Mouse (Mus musculus) heart, embryonic 11.5 days (tissue): ENCODE measurements at regions not wholly inside any gene's neighbourhood (a gene's known extent, or its start where the extent isn't known, plus 50 kb on each side); places are given as distances from the start of the nearest gene placed in this dataset.

Experiments used
- ATAC-seq: fragments of 200-750 bp; cut with Nextera tagmentation; replicated peaks from 2 replicates; pipeline ENCODE4 v1.8.0; 2017; ENCODE audit warnings: moderate library complexity; ENCODE audit not compliant: insufficient number of reproducible peaks, low FRiP score, low TSS enrichment
- H3K27ac ChIP-seq: fragments of 300-500 bp; sonication (generic); 2 replicates; pipeline ENCODE4 v1.5.1; 2014; ENCODE audit warnings: mild to moderate bottlenecking, low read depth, low read length
- H3K27me3 ChIP-seq: fragments of 300-500 bp; sonication (generic); 2 replicates; pipeline ENCODE4 v1.6.1; 2014; ENCODE audit warnings: mild to moderate bottlenecking, low read length, mixed read lengths; ENCODE audit not compliant: control insufficient read depth, insufficient read depth
- H3K36me3 ChIP-seq: fragments of 300-500 bp; sonication (generic); 2 replicates; pipeline ENCODE4 v1.6.1; 2014; ENCODE audit warnings: mild to moderate bottlenecking, low read length, moderate library complexity, mixed read lengths; ENCODE audit not compliant: control insufficient read depth, insufficient read depth
- H3K4me1 ChIP-seq: fragments of 300-500 bp; sonication (generic); 2 replicates; pipeline ENCODE4 v1.6.1; 2014; ENCODE audit warnings: low read length; ENCODE audit not compliant: control insufficient read depth, insufficient read depth
- H3K4me2 ChIP-seq: fragments of 300-500 bp; sonication (generic); 2 replicates; pipeline ENCODE4 v1.6.1; 2014; ENCODE audit warnings: mild to moderate bottlenecking, moderate library complexity
- H3K4me3 ChIP-seq: fragments of 300-500 bp; sonication (generic); 2 replicates; pipeline ENCODE4 v1.5.1; 2014; ENCODE audit warnings: low read depth, low read length
- H3K9ac ChIP-seq: fragments of 300-500 bp; sonication (generic); 2 replicates; pipeline ENCODE4 v1.6.1; 2014; ENCODE audit warnings: mild to moderate bottlenecking, low read depth, low read length, moderate library complexity
- H3K9me3 ChIP-seq: fragments of 300-500 bp; sonication (generic); replicated peaks from 2 replicates; pipeline ENCODE4 v1.6.1; 2016; ENCODE audit warnings: low read length; ENCODE audit not compliant: control insufficient read depth
- WGBS: fragments of 180-500 bp; shearing (Covaris S2); extraction: QIAGEN DNeasy Blood & Tissue Kit; methylation state at CpG from one replicate; pipeline ENCODE4 v1.1.7; 2014; ENCODE audit not compliant: insufficient replicate concordance; 5-methylcytosine and 5-hydroxymethylcytosine counted together

DNA sequence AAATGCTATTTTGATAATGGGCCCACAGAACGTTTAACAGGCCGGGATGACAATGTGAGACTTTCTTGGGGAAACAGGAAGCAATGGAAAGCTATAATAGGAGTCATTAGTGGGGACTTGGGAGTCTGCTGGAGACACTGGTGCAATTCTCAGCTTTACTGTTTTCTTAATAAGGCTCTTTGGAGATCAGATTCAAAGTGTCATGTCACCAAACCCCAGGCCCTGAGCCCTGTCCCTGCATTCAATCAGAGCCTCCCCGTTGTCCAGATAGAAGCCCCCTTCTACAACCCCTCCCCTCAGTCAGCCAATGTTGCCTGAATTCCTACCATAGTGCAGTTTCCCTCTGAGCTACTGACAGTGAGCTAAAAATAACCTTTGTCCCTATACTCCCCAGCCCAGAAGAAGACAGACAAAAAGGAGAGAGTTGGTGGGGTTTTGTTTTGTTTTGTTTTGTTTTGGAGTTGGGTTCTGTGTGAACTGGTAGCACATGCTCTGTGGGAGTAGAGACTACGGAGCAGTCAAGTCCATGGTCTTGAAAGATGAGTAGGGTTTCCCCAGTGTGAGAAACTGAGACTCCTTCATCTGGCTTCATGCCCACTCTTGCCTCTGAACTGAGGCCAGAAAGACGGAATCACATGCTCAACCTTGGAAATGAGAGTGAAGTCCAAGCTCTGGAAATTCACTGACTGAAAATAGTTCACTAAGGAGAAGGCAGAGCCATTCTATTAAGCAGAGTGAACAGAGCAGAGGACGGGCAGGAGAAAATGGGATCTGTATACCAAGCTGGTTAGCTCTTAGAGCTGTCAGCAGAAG, 267.3 kb downstream of the Gm826 start:
- Histone ChIP-seq H3K4me2 (peak overlapping the region; percentile 34; the same call in 1 of the 2 replicates), H3K4me1 (peaks cover 15% of the 10 kb centered on the region), H3K9me3 (no peaks in the 10 kb centered on the region), H3K36me3 (no peaks in the 10 kb centered on the region), H3K27ac (peak overlapping the region; percentile 77), H3K4me3 (no peak overlapping the region), H3K9ac (no peak overlapping the region), H3K27me3 (no peaks in the 10 kb centered on the region)
- 19% methylated on average over 6 of the region's 6 CpGs for WGBS
- peak; percentile 65 for ATAC-seq

GRCm38 (mm10) chr2:160062148-160062937, 271.6 kb downstream of the Gm826 start:
- no peak for ATAC-seq
- Histone ChIP-seq H3K9me3 (no peaks in the 10 kb centered on the region), H3K4me2 (no peak overlapping the region), H3K36me3 (no peaks in the 10 kb centered on the region), H3K27me3 (no peaks in the 10 kb centered on the region), H3K4me3 (no peak overlapping the region), H3K4me1 (peaks cover 15% of the 10 kb centered on the region), H3K9ac (no peak overlapping the region), H3K27ac (no peak overlapping the region)
- WGBS, result 51% methylated on average over 4 of the region's 4 CpGs

DNA sequence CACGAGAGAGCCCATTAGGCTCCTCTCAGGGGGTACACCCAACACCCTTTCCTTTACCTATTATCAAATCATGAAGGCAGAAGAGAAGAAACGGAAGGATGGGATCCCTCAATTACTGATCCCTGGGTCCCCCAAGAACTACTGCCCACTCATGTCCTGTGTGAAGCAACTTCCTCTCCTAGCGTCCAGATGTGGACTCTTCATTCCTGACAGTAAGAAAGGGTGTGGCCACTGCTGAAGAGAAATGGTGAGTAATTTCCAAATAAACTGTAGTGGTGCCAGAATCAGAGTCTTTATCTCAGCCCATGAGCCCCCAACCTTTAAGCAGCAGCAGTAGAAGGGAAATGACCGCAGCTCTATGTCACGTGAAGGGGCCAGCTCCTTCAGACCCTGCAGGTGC, 273.9 kb downstream of the Gm826 start:
- Histone ChIP-seq H3K9me3 (no peaks in the 10 kb centered on the region), H3K27ac (no peak overlapping the region), H3K9ac (no peak overlapping the region), H3K4me2 (no peak overlapping the region), H3K4me3 (no peak overlapping the region), H3K4me1 (no peaks in the 10 kb centered on the region), H3K27me3 (no peaks in the 10 kb centered on the region), H3K36me3 (no peaks in the 10 kb centered on the region)
- WGBS, result 77% methylated on average over 5 of the region's 5 CpGs
- ATAC-seq, result no peak

- ATAC-seq, result no peak
- Histone ChIP-seq H3K27me3 (no peaks in the 10 kb centered on the region), H3K4me1 (no peaks in the 10 kb centered on the region), H3K4me3 (no peak overlapping the region), H3K36me3 (no peaks in the 10 kb centered on the region), H3K4me2 (no peak overlapping the region), H3K9ac (no peak overlapping the region), H3K9me3 (no peaks in the 10 kb centered on the region), H3K27ac (no peak overlapping the region)
- WGBS, result 53% methylated on average over 6 of the region's 6 CpGs
Observed at GRCm38 (mm10) chr2:160057211-160057610, 276.8 kb downstream of the Gm826 start.

GRCm38 (mm10) chr2:160054411-160054810, 279.6 kb downstream of the Gm826 start:
- no peak overlapping the region for H3K27ac ChIP-seq
- no peaks in the 10 kb centered on the region for H3K4me1 ChIP-seq
- 82% methylated on average over 14 of the region's 14 CpGs for WGBS
- no peaks in the 10 kb centered on the region for H3K9me3 ChIP-seq
- H3K36me3 ChIP-seq, result no peaks in the 10 kb centered on the region
- no peak overlapping the region for H3K4me2 ChIP-seq
- H3K4me3 ChIP-seq, result no peak overlapping the region
- H3K27me3 ChIP-seq, result no peaks in the 10 kb centered on the region
- no peak overlapping the region for H3K9ac ChIP-seq
- no peak for ATAC-seq

DNA sequence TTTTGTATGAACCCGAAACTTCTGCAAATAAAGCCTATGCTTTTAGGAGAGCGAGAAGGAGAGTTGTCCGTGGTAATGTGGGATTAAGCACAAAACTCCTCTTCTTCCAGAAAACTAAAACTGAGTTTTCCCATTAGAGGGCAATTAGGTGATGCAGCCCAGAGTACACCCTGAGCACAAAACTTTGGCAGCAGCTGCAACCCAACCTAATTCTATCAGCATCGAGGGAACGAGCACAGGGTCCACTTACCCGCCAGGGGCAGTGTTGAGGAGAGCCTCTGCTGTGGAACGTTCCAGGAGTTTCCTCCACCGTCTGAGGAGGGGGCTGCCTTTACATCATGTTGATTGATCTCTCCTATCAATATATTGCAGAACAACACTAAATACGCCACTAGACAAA, 285.7 kb downstream of the Gm826 start:
- Histone ChIP-seq H3K9ac (no peak overlapping the region), H3K36me3 (no peaks in the 10 kb centered on the region), H3K4me3 (no peak overlapping the region), H3K9me3 (no peaks in the 10 kb centered on the region), H3K4me1 (no peaks in the 10 kb centered on the region), H3K27me3 (no peaks in the 10 kb centered on the region), H3K27ac (no peak overlapping the region), H3K4me2 (no peak overlapping the region)
- ATAC-seq, result no peak
- 87% methylated on average over 9 of the region's 9 CpGs for WGBS

DNA sequence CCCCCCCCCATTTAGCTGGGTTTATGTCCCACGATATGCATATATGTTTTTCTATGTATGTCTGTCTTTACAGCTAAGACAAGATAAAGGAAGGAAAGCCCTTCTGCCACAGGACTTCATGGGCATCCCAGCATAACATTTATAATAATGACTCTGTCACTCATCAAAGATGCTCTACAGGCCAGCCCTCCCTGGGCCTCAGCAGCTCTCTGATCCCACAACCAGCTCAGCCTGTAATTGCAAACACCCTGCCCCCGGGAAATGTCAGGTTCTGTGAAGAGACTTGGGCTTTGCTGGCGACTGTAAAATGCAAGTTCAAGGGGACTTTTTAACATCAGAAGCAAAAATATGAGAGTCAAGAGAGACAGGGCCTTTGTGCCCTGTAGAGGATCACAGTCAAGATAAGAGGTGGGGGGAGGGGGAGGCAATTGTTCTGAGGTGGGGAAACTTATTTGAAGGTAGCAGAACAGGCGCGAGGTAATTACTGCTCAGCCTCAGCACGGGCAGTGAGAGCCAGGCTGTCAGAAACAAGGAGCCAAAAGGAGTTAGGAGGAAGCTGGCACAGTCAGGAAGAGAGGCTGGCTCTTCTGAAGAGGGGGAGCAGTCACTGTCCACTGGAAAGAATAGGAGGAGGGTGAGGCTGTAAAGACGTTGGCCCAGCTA, 286.9 kb downstream of the Gm826 start:
- no peak overlapping the region for H3K4me3 ChIP-seq
- 27% methylated on average over 7 of the region's 7 CpGs for WGBS
- H3K9me3 ChIP-seq, result no peaks in the 10 kb centered on the region
- H3K36me3 ChIP-seq, result no peaks in the 10 kb centered on the region
- no peak overlapping the region for H3K4me2 ChIP-seq
- H3K9ac ChIP-seq, result no peak overlapping the region
- no peak overlapping the region for H3K27ac ChIP-seq
- no peaks in the 10 kb centered on the region for H3K27me3 ChIP-seq
- ATAC-seq, result no peak
- no peaks in the 10 kb centered on the region for H3K4me1 ChIP-seq

GRCm38 (mm10) chr2:160044591-160044990, 289.4 kb downstream of the Gm826 start:
- Histone ChIP-seq H3K4me3 (no peak overlapping the region), H3K4me1 (no peaks in the 10 kb centered on the region), H3K36me3 (no peaks in the 10 kb centered on the region), H3K27ac (no peak overlapping the region), H3K9ac (no peak overlapping the region), H3K4me2 (no peak overlapping the region), H3K9me3 (no peaks in the 10 kb centered on the region), H3K27me3 (no peaks in the 10 kb centered on the region)
- ATAC-seq, result no peak
- 53% methylated on average over 4 of the region's 4 CpGs for WGBS
